Mouse (Mus musculus): Measurements from ENCODE around the gene Kiz. TPM values are rescaled to one million over a fixed set of nuclear protein-coding genes. Genes with fewer than 3 reads are reported as not detected.

Kiz gene
- polyA plus RNA-seq, 1 experiment from 2014 or later, result 31.0 TPM

- peak overlapping the region; percentile 35 for H3K9ac ChIP-seq (ENCODE audit: low read length)
- H3K4me2 ChIP-seq (ENCODE audit: low read depth), result peak overlapping the region; percentile 40
- WGBS, result 2% methylated on average over 31 of the region's 31 CpGs
- no peak overlapping the region for H3K4me3 ChIP-seq (ENCODE audit: low read depth, low read length)
- no peaks in the 10 kb centered on the region for H3K36me3 ChIP-seq (ENCODE audit: control insufficient read depth, insufficient read depth, low read length)
- peak; percentile 62 for DNase-seq (ENCODE audit: low spot score)
- peaks cover 67% of the 10 kb centered on the region for H3K27me3 ChIP-seq (ENCODE audit: control insufficient read depth, insufficient read depth, low read length)
- peaks cover 10% of the 10 kb centered on the region; the same call in 1 of the 2 replicates for H3K4me1 ChIP-seq (ENCODE audit: control insufficient read depth, insufficient read depth, low read length)
- H3K27ac ChIP-seq (ENCODE audit: low read depth, low read length), result peak overlapping the region; percentile 86
- no peaks in the 10 kb centered on the region for H3K9me3 ChIP-seq (ENCODE audit: control insufficient read depth, low read length)
- ATAC-seq (ENCODE audit: insufficient read depth, low FRiP score, low TSS enrichment), result no peak
Measured at GRCm38 (mm10) chr2:146833222-146834063, 22.2 kb upstream of the Kiz start.

DNA sequence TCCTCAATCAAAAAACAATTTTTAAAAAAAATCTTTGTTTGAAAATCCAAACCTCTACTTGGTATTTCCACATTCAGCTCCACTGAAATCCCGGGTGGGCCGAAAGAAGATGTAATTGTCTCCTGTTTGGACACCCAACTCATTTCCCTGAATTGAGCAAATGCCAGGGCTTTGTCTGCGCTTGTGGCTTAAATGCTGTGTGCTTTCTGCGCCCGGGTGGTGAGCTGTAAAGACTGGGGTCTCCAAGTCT, 21.7 kb upstream of the Kiz start:
- Histone ChIP-seq H3K9ac (ENCODE audit: low read length) (peak overlapping the region; percentile 35; the same call in 1 of the 2 replicates), H3K27ac (ENCODE audit: low read depth, low read length) (peak overlapping the region; percentile 86), H3K27me3 (ENCODE audit: control insufficient read depth, insufficient read depth, low read length) (peaks cover 67% of the 10 kb centered on the region), H3K36me3 (ENCODE audit: control insufficient read depth, insufficient read depth, low read length) (no peaks in the 10 kb centered on the region), H3K4me3 (ENCODE audit: low read depth, low read length) (peak overlapping the region; percentile 27; the same call in 1 of the 2 replicates), H3K4me2 (ENCODE audit: low read depth) (peak overlapping the region; percentile 40), H3K4me1 (ENCODE audit: control insufficient read depth, insufficient read depth, low read length) (peaks cover 13% of the 10 kb centered on the region; the same call in 1 of the 2 replicates), H3K9me3 (ENCODE audit: control insufficient read depth, low read length) (no peaks in the 10 kb centered on the region)
- ATAC-seq (ENCODE audit: insufficient read depth, low FRiP score, low TSS enrichment) (no peak), DNase-seq (ENCODE audit: low spot score) (no peak)
- 0% methylated on average over 5 of the region's 5 CpGs for WGBS

GRCm38 (mm10) chr2:146834314-146835201, 21.1 kb upstream of the Kiz start:
- ATAC-seq (ENCODE audit: insufficient read depth, low FRiP score, low TSS enrichment) (peak; percentile 84), DNase-seq (ENCODE audit: low spot score) (peak; percentile 90)
- H3K27ac ChIP-seq (ENCODE audit: low read depth, low read length), result peak overlapping the region; percentile 86
- H3K27me3 ChIP-seq (ENCODE audit: control insufficient read depth, insufficient read depth, low read length), result peaks cover 70% of the 10 kb centered on the region
- H3K36me3 ChIP-seq (ENCODE audit: control insufficient read depth, insufficient read depth, low read length), result no peaks in the 10 kb centered on the region
- H3K9me3 ChIP-seq (ENCODE audit: control insufficient read depth, low read length), result no peaks in the 10 kb centered on the region
- under 1% methylated on average over 63 of the region's 63 CpGs for WGBS
- H3K4me1 ChIP-seq (ENCODE audit: control insufficient read depth, insufficient read depth, low read length), result peaks cover 17% of the 10 kb centered on the region
- H3K9ac ChIP-seq (ENCODE audit: low read length), result peak overlapping the region; percentile 55
- H3K4me2 ChIP-seq (ENCODE audit: low read depth), result peak overlapping the region; percentile 43
- H3K4me3 ChIP-seq (ENCODE audit: low read depth, low read length), result peak overlapping the region; percentile 27

GRCm38 (mm10) chr2:146835241-146835990, 20.2 kb upstream of the Kiz start:
- H3K4me2 ChIP-seq (ENCODE audit: low read depth), result peak overlapping the region; percentile 43
- H3K4me3 ChIP-seq (ENCODE audit: low read depth, low read length), result peak overlapping the region; percentile 27
- no peaks in the 10 kb centered on the region for H3K9me3 ChIP-seq (ENCODE audit: control insufficient read depth, low read length)
- WGBS, result 1% methylated on average over 20 of the region's 20 CpGs
- peaks cover 17% of the 10 kb centered on the region for H3K4me1 ChIP-seq (ENCODE audit: control insufficient read depth, insufficient read depth, low read length)
- DNase-seq (ENCODE audit: low spot score) (peak; percentile 27), ATAC-seq (ENCODE audit: insufficient read depth, low FRiP score, low TSS enrichment) (0 out of 2 replicates have a peak, but pooled peaks have one; percentile 2)
- H3K27ac ChIP-seq (ENCODE audit: low read depth, low read length), result peak overlapping the region; percentile 86
- no peaks in the 10 kb centered on the region for H3K36me3 ChIP-seq (ENCODE audit: control insufficient read depth, insufficient read depth, low read length)
- H3K27me3 ChIP-seq (ENCODE audit: control insufficient read depth, insufficient read depth, low read length), result peaks cover 71% of the 10 kb centered on the region
- peak overlapping the region; percentile 55 for H3K9ac ChIP-seq (ENCODE audit: low read length)

GRCm38 (mm10) chr2:146836246-146836645, 19.4 kb upstream of the Kiz start:
- 0% methylated on average over 13 of the region's 13 CpGs for WGBS
- H3K36me3 ChIP-seq (ENCODE audit: control insufficient read depth, insufficient read depth, low read length), result no peaks in the 10 kb centered on the region
- ATAC-seq (ENCODE audit: insufficient read depth, low FRiP score, low TSS enrichment), result no peak
- peak overlapping the region; percentile 11; the same call in 1 of the 2 replicates for H3K27ac ChIP-seq (ENCODE audit: low read depth, low read length)
- H3K4me2 ChIP-seq (ENCODE audit: low read depth), result peak overlapping the region; percentile 43
- peaks cover 76% of the 10 kb centered on the region for H3K27me3 ChIP-seq (ENCODE audit: control insufficient read depth, insufficient read depth, low read length)
- H3K9ac ChIP-seq (ENCODE audit: low read length), result peak overlapping the region; percentile 7; the same call in 1 of the 2 replicates
- peak; percentile 44 for DNase-seq (ENCODE audit: low spot score)
- no peaks in the 10 kb centered on the region for H3K9me3 ChIP-seq (ENCODE audit: control insufficient read depth, low read length)
- H3K4me1 ChIP-seq (ENCODE audit: control insufficient read depth, insufficient read depth, low read length), result peaks cover 17% of the 10 kb centered on the region
- H3K4me3 ChIP-seq (ENCODE audit: low read depth, low read length), result peak overlapping the region; percentile 12; the same call in 1 of the 2 replicates

- Histone ChIP-seq H3K36me3 (ENCODE audit: control insufficient read depth, insufficient read depth, low read length) (no peaks in the 10 kb centered on the region), H3K4me3 (ENCODE audit: low read depth, low read length) (no peak overlapping the region), H3K27me3 (ENCODE audit: control insufficient read depth, insufficient read depth, low read length) (peaks cover 79% of the 10 kb centered on the region), H3K9ac (ENCODE audit: low read length) (no peak overlapping the region), H3K9me3 (ENCODE audit: control insufficient read depth, low read length) (no peaks in the 10 kb centered on the region), H3K4me1 (ENCODE audit: control insufficient read depth, insufficient read depth, low read length) (peaks cover 17% of the 10 kb centered on the region), H3K27ac (ENCODE audit: low read depth, low read length) (no peak overlapping the region), H3K4me2 (ENCODE audit: low read depth) (no peak overlapping the region; the same call in 1 of the 2 replicates)
- WGBS, result 2% methylated on average over 17 of the region's 17 CpGs
- ATAC-seq (ENCODE audit: insufficient read depth, low FRiP score, low TSS enrichment) (no peak), DNase-seq (ENCODE audit: low spot score) (peak; percentile 57)
Measured at GRCm38 (mm10) chr2:146836871-146837550, 18.7 kb upstream of the Kiz start.

DNA sequence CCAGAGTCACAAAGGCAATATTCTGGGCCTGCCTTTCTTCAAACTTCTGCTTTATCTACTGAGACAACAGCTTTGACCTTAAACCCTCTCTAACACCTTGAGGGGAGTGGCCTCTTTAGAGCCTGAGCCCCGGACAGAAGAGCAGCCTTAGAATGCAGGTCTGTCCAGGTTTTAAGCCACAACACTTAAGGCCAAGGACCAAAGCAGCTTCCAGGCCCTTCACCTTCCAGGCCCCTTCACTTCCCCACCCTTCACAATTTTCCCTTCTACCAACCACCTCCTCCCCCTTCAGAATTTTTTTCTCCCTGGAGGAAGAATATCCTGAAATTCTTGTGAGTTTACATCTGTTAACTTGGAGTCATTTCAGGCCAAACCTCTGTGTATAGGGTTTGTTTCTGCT, 18.0 kb upstream of the Kiz start:
- H3K27me3 ChIP-seq (ENCODE audit: control insufficient read depth, insufficient read depth, low read length), result peaks cover 82% of the 10 kb centered on the region
- H3K4me3 ChIP-seq (ENCODE audit: low read depth, low read length), result no peak overlapping the region
- DNase-seq (ENCODE audit: low spot score) (no peak), ATAC-seq (ENCODE audit: insufficient read depth, low FRiP score, low TSS enrichment) (no peak)
- H3K27ac ChIP-seq (ENCODE audit: low read depth, low read length), result no peak overlapping the region
- H3K4me1 ChIP-seq (ENCODE audit: control insufficient read depth, insufficient read depth, low read length), result peaks cover 17% of the 10 kb centered on the region
- H3K9ac ChIP-seq (ENCODE audit: low read length), result no peak overlapping the region
- 0% methylated on average over 1 of the region's 1 CpGs for WGBS
- no peaks in the 10 kb centered on the region for H3K9me3 ChIP-seq (ENCODE audit: control insufficient read depth, low read length)
- no peak overlapping the region; the same call in 1 of the 2 replicates for H3K4me2 ChIP-seq (ENCODE audit: low read depth)
- no peaks in the 10 kb centered on the region for H3K36me3 ChIP-seq (ENCODE audit: control insufficient read depth, insufficient read depth, low read length)
